Mouse (Mus musculus): Measurements from ENCODE around the gene Itpk1. TPM values are rescaled to one million over a fixed set of nuclear protein-coding genes. Genes with fewer than 3 reads are reported as not detected.

Itpk1 gene
- total RNA-seq (2017): 19.1 and 20.7 TPM in 2 replicates

DNA sequence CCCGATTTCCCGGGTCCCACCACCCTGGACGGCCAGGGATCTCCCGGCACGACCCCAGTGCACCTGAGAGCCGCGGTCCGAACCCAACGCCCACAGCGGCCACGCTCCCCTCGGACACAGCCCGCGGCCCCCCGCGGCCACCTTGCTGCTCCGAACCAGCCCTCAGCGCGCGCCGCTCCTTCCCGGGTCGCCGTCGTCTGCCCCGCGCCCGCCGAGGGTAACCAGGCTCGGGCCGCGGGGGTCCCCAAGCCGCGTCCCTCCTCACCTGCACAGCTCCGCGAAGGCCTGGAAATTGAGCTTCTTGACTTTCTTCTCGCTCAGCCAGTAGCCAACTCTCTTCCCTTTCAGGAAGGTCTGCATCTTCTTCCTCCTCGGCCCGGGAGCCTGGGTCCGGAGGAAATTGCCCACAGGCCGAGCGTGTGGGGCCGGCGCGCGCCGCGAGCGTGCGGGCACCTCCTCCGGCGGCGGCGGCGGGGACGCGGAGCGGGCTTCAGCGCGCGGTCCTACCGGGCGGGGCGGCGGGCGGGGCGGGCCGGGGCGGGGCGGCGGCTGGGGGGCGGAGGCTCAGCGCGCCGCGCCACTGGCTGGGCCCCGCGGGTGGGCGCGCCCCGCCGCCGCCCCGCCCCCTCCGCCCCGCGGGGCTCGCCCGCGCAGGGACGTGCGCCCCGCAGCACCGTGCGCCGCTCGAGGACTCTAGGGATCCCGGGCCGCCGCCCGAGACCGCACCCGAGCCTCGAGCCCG, at the start of gene Itpk1:
Itpk1 (minus strand) TSS at position 474 of the 742 bp plus-strand sequence.
- ATAC-seq (replicated peaks in 1 of 2; ENCODE audit: insufficient read depth in 1 of 2, low FRiP score in 2 of 2, low TSS enrichment in 1 of 2, low read depth in 1 of 2, poor library complexity in 2 of 2, severe bottlenecking in 2 of 2): peak in 1 of 2 experiments; percentile 4; a peak in 1 of 4 replicates

DNA sequence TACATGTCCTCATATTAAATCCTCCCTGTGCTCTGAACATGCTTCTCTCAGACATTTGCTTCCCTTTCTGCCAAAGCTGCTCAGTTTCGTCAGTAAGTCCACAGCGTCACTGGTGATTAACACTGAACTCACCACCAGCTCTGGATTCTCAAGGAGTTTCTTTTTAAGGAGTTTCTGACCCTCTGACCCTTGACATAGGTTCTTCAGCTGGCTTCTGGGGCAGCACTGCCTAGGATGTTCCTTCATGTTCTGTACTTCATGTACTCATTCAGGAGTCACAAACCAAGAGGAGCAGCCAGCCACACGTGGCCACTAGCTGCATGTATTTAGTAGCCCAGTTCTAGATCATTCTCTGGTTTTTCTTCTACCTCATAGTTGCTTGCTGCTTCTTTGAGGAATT, 43.5 kb upstream of the Itpk1 start:
- no peak for ATAC-seq (replicated peaks in 1 of 2; ENCODE audit: insufficient read depth in 1 of 2, low FRiP score in 2 of 2, low TSS enrichment in 1 of 2, low read depth in 1 of 2, poor library complexity in 2 of 2, severe bottlenecking in 2 of 2)

DNA sequence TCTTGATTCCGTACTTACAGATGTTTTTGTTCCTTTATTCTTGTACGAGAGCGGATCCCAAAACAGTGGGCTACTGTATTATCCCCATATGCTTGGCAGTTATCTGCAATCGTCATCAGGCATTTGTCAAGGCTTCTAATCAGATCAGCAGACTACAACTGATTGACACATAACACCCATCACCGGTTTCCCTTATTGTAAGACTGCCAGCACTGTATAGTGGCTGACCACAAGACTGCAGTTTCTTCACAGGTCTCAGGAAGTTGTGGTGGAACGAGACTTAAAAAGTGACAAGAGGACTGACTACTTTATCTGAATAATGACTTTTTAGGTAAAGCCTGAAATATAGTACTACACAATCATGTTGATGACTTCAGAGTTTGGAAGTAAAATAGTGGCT, 40.1 kb upstream of the Itpk1 start:
- peak; percentile 68 to 70 for ATAC-seq (replicated peaks in 1 of 2; ENCODE audit: insufficient read depth in 1 of 2, low FRiP score in 2 of 2, low TSS enrichment in 1 of 2, low read depth in 1 of 2, poor library complexity in 2 of 2, severe bottlenecking in 2 of 2)

DNA sequence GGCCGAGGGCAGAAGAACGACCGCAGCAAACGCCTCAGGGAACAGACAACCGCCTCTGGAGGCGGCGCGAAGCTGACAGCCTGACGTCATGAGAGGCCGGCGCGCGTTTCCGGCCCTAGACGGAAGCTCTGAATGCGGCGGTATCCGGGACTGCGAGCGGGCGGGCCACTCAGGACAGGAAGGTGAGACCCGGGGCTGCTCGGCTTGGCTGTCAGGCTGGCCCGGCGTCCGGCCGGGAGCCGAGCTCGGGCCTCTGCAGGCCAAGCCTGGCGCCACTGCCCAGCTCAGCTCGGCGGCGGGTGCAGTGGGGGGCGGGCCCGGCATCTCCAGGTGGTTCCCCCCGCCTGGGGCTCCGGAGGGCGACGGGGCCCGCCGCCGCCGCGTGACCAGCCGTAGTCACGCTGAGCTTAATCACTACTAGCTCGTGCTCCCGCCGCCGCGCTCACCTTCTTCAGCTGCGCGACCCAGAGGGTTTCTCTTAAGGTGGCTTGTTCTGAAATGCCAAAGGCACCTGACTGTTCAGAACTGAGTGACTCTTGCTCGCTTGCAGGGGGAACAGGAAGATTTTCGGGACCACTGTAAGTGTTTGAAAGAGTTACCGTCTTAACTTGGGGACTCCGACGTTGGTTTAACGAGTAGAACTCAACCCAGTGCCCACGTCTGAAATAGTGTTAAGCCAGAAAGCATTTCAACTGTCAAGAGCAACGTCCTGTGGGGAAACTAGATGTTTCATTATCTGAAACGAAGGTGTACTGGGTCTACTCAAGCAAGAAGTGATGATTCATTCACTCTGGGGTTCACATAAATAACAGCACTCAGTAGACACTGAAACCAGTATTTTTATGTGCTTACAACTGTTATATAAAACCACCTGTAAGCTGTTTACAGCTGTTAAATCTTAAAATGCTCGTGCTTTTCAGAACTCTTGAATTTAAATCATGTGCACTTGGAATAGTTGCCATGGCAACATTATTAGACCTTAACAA, 39.2 kb upstream of the Itpk1 start, which contains the start of the genes Moap1 and Tmem251:
Moap1 (minus strand) TSS at position 73 of the 986 bp plus-strand sequence.
Tmem251 (plus strand) TSS at position 174 of the 986 bp plus-strand sequence.
- peak; percentile 91 to 94 for ATAC-seq (replicated peaks in 1 of 2; ENCODE audit: insufficient read depth in 1 of 2, low FRiP score in 2 of 2, low TSS enrichment in 1 of 2, low read depth in 1 of 2, poor library complexity in 2 of 2, severe bottlenecking in 2 of 2)

DNA sequence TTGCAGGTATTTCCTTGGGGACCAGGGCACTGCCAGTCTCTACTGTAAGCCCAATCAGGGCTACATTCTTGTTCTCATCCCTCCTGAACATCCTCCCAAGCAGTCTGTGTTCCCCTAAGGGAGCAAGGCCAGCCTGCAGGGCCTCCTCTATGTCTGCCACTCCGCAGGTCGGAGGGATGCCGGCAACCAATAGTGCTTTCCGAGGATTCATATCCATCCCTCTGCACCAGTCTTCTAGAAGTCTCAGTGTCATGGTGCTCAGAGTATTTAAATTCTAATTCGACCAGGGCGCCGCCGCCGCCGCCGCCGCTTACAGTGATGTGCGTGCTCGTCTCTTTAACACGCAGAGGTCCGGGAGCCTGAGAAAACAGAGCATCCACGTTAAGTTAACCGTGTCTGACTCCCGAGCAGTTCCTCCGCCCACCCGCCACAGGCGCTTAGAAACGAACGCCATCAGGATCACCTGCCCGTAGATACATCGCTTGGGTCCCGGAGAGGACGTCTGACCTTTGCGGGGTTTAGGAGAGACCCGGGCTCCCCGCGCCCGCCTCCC, 38.4 kb upstream of the Itpk1 start:
- peak; percentile 29 to 34; a peak in 3 of 4 replicates for ATAC-seq (replicated peaks in 1 of 2; ENCODE audit: insufficient read depth in 1 of 2, low FRiP score in 2 of 2, low TSS enrichment in 1 of 2, low read depth in 1 of 2, poor library complexity in 2 of 2, severe bottlenecking in 2 of 2)

DNA sequence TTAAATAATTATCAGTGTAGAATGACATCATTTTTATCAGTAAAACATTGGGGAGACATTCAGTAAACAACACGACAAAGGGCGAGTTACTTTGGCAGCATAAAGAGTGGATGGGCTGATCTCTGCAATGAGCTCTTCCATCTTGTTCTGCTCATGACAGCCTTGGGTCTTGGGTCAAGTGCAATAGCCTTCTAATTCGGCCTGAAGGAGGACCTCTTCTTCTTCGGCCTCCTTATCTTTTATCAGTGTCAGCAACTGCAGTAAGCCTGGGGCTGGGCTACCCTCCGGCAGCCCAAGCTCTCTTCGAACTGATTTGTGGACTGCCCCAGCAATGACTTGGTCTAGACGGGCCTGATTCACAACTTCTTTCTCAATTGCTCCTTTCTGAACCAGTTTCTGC, 37.3 kb upstream of the Itpk1 start:
- ATAC-seq (replicated peaks in 1 of 2; ENCODE audit: insufficient read depth in 1 of 2, low FRiP score in 2 of 2, low TSS enrichment in 1 of 2, low read depth in 1 of 2, poor library complexity in 2 of 2, severe bottlenecking in 2 of 2): no peak

DNA sequence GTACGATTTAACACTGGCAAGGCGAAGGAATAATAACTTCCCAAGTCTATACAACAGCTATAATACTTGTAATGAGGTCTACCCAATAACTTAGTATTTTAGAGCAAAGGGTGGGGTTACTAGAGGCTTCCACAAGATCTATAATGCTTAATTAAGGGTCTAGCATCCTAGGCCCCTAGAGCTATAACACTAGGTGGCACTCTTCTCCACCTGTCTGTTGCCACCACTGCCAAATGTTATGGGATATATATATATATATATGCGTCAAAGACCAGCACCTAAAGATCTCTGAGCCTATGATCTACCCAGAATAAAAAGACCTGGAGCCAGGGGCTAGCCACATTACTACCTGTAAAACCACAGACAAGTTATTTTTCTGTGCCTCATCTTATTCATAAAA, 35.6 kb upstream of the Itpk1 start:
- ATAC-seq (replicated peaks in 1 of 2; ENCODE audit: insufficient read depth in 1 of 2, low FRiP score in 2 of 2, low TSS enrichment in 1 of 2, low read depth in 1 of 2, poor library complexity in 2 of 2, severe bottlenecking in 2 of 2): no peak

DNA sequence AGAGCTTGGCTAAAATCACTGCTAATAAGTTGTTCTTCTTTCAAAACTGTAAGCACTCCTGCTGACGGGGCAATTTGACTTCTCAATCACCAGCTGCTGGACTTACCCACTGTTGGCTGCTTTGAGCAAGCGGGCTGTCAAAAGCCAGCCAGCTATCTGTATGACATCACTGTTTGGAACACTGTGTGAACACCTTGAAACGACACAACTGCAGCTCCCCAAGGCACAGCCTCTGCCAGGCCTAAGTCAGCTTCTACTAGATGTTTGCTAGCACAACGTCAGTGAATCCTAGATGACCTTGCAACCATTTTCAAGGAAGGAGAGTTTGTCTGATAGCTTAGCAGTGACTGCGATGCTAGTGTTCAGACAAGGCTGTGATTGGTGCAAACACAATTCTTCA, 34.4 kb upstream of the Itpk1 start:
- no peak for ATAC-seq (replicated peaks in 1 of 2; ENCODE audit: insufficient read depth in 1 of 2, low FRiP score in 2 of 2, low TSS enrichment in 1 of 2, low read depth in 1 of 2, poor library complexity in 2 of 2, severe bottlenecking in 2 of 2)

DNA sequence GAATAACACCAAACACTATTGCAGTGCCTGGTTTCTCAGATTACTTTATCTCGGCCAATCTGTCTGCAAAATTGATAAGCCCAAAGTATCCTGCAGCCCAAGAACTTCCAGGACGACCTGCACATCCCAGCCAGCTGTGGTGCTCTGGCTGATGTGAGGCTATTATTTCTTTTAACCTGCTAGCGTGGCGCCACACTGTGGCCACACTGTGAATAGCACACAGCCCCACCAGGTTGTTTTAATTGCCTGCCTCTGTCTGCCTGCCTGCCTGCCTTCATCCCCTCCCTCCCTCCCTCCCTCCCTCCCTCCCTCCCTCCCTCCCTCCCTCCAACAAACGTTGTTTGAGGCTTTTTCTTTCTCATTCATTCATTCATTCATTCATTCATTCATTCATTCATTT, 28.7 kb upstream of the Itpk1 start:
- peak; percentile 69 to 81 for ATAC-seq (replicated peaks in 1 of 2; ENCODE audit: insufficient read depth in 1 of 2, low FRiP score in 2 of 2, low TSS enrichment in 1 of 2, low read depth in 1 of 2, poor library complexity in 2 of 2, severe bottlenecking in 2 of 2)

DNA sequence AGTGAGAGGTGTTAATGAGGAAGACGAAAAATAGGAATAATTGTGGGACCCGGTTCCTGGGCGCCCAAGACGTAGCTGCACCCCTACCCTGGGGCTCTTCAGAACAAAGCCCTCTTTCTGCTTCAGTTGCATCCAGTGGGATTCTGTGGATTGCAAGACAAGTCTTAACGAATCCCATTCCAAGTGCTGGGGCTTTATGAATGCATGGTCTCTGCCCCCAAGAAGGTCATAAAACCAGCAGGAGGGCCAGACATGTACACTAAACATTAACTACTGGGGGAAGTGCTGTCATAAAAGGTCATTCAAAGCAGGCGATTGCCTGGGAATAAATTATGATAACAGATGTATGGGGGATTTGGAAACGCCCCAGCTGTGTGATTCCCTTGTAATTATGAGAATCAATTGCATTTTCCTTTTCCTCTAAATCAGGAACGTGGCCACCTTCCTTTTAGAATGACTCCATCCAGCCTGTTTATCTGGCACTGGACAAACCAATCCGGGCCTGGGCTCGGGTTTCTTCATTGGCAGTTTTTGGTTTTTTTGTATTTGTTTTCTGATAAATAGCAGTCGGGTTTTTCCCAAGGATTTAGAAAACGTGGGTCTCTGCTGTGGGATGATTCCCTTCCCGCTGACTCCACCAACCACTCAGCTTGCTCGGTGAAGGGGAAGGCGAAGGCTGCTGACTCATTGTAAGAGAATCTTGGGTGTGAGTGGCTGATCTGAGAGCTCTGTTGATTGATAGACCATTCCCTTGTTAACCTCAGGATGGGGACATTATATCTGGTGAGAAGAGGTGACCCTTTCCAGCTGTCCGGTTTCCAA, 26.3 kb upstream of the Itpk1 start:
- ATAC-seq (replicated peaks in 1 of 2; ENCODE audit: insufficient read depth in 1 of 2, low FRiP score in 2 of 2, low TSS enrichment in 1 of 2, low read depth in 1 of 2, poor library complexity in 2 of 2, severe bottlenecking in 2 of 2): no peak

DNA sequence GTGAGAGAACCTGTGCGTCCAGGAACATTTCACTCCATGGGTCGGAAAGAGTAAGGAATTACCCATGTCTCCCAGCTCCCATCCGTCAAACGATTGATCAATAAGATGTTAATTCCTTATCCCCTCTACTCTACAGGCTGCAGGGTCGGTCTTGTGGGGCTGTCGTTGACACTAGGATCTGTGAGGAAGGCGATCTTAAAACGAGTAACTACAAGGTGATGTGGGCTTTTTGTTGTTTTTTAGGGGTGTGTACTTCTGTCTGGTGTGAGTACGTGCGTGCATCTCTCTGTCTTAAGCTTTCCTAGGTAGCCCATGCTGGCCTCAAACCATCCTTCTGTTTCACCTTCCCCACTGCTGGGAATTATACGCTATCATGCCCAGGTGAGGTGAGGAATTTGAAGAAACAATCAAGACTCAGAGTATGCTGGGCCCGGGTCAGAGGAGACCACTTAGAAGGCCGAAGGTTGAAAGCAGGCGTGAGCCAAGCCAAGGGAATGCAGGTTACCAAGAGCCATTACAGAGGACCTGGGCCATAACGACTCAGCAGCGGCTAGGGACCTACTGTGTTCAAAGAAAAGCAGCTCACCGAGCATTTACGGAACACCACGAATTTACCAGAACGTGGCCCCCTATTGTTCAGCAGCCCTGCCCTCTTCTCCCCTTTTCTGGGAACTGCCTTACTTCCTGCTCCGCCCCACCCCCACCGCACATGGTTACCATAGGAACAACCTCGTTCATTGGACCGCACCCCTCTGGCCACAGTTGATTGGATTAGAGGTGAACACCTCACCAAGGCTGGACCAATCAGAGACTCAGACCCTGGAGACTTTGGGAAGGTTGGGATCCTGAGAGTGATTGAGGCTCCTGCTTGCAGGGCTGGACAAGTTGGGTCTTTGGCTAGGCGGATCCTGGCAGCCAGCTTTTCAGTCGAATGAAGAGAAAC, 25.4 kb upstream of the Itpk1 start:
- peak; percentile 81 to 82 for ATAC-seq (replicated peaks in 1 of 2; ENCODE audit: insufficient read depth in 1 of 2, low FRiP score in 2 of 2, low TSS enrichment in 1 of 2, low read depth in 1 of 2, poor library complexity in 2 of 2, severe bottlenecking in 2 of 2)

DNA sequence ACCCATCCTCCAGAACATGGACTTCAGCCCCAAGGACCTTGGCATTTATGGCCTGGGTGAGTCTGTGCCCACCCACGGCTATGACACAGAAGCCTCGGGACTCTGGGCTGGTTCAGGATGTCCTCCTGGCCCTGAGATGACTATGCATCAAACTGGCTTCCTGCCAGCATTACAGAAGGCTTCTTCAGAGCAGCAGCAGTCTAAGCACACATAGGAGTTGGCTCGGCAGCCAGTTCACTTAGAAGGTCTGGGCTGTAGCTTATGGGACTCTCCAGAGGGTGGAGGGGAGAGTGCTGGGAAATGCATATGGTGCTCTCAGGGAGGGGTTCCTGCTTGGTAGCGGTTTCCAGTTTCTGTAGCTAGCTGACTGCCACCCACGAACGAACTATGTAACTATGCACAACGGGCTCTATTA, 21.0 kb upstream of the Itpk1 start:
- no peak for ATAC-seq (replicated peaks in 1 of 2; ENCODE audit: insufficient read depth in 1 of 2, low FRiP score in 2 of 2, low TSS enrichment in 1 of 2, low read depth in 1 of 2, poor library complexity in 2 of 2, severe bottlenecking in 2 of 2)

DNA sequence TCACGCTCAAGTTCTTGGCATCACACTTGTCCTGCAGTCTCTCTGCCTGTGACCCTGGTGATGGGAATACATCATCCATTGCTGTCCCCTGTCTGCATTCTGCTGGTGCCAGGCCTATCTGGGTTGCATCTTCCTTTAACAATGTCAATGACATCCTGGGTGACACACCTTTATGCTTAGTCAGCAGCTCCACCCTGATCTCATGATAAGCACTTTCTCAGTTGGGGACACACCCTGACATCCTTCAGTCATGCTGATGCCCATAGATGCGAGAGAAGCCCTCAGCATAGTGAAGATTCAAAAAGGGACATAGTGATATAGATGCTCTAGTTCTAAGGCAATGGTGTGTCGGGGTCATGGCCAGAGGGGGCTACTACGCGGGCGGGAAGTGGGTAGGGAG, 20.4 kb upstream of the Itpk1 start:
- no peak for ATAC-seq (replicated peaks in 1 of 2; ENCODE audit: insufficient read depth in 1 of 2, low FRiP score in 2 of 2, low TSS enrichment in 1 of 2, low read depth in 1 of 2, poor library complexity in 2 of 2, severe bottlenecking in 2 of 2)

DNA sequence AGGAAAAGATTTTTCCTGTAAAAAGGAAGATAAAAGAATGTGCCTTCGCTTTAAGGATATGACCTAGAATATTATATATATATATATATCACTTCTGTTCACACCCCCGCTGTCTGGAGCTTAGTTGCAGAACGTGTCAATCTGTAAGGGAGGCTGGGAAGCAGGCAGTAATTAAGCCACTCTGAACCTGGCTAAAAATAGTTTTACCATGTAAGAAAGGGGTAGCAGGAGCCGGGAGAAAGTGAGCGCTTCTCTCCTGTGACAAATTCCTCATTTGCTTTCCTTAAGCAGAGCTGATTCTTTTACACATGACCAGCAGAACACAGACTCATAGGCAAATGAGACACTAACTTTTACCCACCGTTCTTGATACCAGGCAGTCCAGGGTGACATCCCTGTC, 19.1 kb upstream of the Itpk1 start:
- ATAC-seq (replicated peaks in 1 of 2; ENCODE audit: insufficient read depth in 1 of 2, low FRiP score in 2 of 2, low TSS enrichment in 1 of 2, low read depth in 1 of 2, poor library complexity in 2 of 2, severe bottlenecking in 2 of 2): no peak

DNA sequence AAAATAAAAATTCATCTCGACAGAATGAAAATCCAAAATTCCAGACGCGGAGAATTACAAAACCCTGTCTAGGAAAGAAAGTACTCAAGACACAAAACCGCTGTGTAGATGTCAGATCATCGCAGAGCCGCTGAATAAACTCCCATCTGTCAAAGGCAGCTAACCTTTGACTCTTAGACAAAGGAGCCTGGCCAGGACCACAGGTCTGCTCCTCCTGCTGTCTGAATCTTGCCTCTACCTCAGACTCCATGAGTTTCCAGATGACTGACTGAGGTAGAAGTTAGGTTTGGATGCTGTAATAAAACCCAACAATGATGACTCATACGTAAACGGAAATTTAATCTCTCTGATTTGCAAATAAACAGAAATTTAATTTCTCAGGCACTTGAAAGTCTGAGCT, 18.2 kb upstream of the Itpk1 start:
- ATAC-seq (replicated peaks in 1 of 2; ENCODE audit: insufficient read depth in 1 of 2, low FRiP score in 2 of 2, low TSS enrichment in 1 of 2, low read depth in 1 of 2, poor library complexity in 2 of 2, severe bottlenecking in 2 of 2): no peak

DNA sequence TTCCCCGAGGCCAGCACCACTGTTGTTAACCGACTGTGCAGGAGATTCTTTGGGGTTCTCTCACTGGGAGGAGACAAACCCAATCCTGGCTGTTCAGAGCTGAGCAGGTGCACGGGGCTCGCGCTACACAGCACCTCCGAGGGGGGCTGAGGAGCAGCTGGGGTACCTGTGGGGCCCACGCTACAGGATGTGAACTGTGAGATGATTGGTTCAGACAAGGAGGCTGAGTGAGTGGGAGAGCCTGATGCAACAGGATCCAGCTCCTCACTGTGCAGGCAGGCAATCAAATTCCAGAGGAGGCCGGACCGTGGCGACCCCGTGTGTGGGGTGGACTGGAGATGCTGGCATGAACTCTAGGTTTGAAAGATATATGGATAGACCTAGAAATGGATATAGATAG, 17.7 kb upstream of the Itpk1 start:
- no peak for ATAC-seq (replicated peaks in 1 of 2; ENCODE audit: insufficient read depth in 1 of 2, low FRiP score in 2 of 2, low TSS enrichment in 1 of 2, low read depth in 1 of 2, poor library complexity in 2 of 2, severe bottlenecking in 2 of 2)

Measured in hematopoietic stem cell, adult 5-6 weeks (primary cell).